Mouse (Mus musculus) myocyte (in vitro differentiated cells): ENCODE results near the gene Calhm3. TPM values are rescaled to one million over a fixed set of nuclear protein-coding genes. Genes with fewer than 3 reads are reported as not detected.

Experiments used
- H3K27me3 ChIP-seq: one replicate; pipeline ENCODE4 v1.6.1; 2011; ENCODE audit not compliant: control insufficient read depth, insufficient read depth, insufficient read length
- H3K36me3 ChIP-seq: one replicate; pipeline ENCODE4 v1.6.1; 2011; ENCODE audit not compliant: control insufficient read depth, insufficient read depth
- H3K4me2 ChIP-seq: one replicate; pipeline ENCODE4 v1.6.1; 2011; ENCODE audit warnings: low read depth, control low read depth
- H3K4me3 ChIP-seq: one replicate; pipeline ENCODE4 v1.5.1; 2011; ENCODE audit warnings: mild to moderate bottlenecking, control low read depth, moderate library complexity
- H3K79me2 ChIP-seq: one replicate; pipeline ENCODE4 v1.6.1; 2011; ENCODE audit not compliant: control insufficient read depth, insufficient read depth
- H3ac ChIP-seq: one replicate; pipeline ENCODE4 v1.6.1; 2011; ENCODE audit not compliant: control insufficient read depth, insufficient read length
- CEBPB ChIP-seq: IDR thresholded peaks from 2 replicates; pipeline ENCODE4 v1.6.1; 2011; ENCODE audit warnings: mild to moderate bottlenecking, moderate library complexity; ENCODE audit not compliant: poor library complexity, insufficient read depth, severe bottlenecking
- E2F4 ChIP-seq: IDR thresholded peaks from one replicate; pipeline ENCODE4 v1.6.1; 2011; ENCODE audit warnings: mild to moderate bottlenecking, control low read depth, moderate library complexity; ENCODE audit not compliant: insufficient read depth
- MAX ChIP-seq: IDR thresholded peaks from one replicate; pipeline ENCODE4 v1.6.1; 2011; ENCODE audit warnings: low read depth, mild to moderate bottlenecking, control low read depth
- MYOD1 ChIP-seq, 3 experiments: IDR thresholded peaks; one replicate each; pipeline ENCODE4 v1.6.1; 2011; ENCODE audit warnings: control low read depth in 2 of 3, low read depth in 2 of 3, mild to moderate bottlenecking in 2 of 3, moderate library complexity in 1 of 3; ENCODE audit not compliant: insufficient read length in 2 of 3, control insufficient read depth in 1 of 3
- MYOG ChIP-seq, 3 experiments: IDR thresholded peaks; one replicate each; pipeline ENCODE4 v1.6.1; 2011; ENCODE audit warnings: control low read depth in 2 of 3, low read depth in 2 of 3, mild to moderate bottlenecking in 2 of 3; ENCODE audit not compliant: insufficient read length in 2 of 3, control insufficient read depth in 1 of 3, insufficient read depth in 1 of 3
- POLR2A ChIP-seq: IDR thresholded peaks from one replicate; pipeline ENCODE4 v1.6.1; 2011; ENCODE audit warnings: low read depth, mild to moderate bottlenecking, control low read depth, moderate library complexity; ENCODE audit not compliant: insufficient read length
- POLR2AphosphoS2 ChIP-seq: IDR thresholded peaks from one replicate; pipeline ENCODE4 v1.6.1; 2011; ENCODE audit warnings: low read depth, control low read depth; ENCODE audit not compliant: insufficient read length
- REST ChIP-seq: IDR thresholded peaks from one replicate; pipeline ENCODE4 v1.6.1; 2011; ENCODE audit warnings: mild to moderate bottlenecking, control low read depth, moderate library complexity; ENCODE audit not compliant: insufficient read depth, insufficient read length
- SRF ChIP-seq: IDR thresholded peaks from one replicate; pipeline ENCODE4 v1.6.1; 2011; ENCODE audit warnings: low read depth; ENCODE audit not compliant: control insufficient read depth, insufficient read length
- TCF12 ChIP-seq: IDR thresholded peaks from one replicate; pipeline ENCODE4 v1.6.1; 2011; ENCODE audit warnings: mild to moderate bottlenecking, control low read depth; ENCODE audit not compliant: poor library complexity, insufficient read depth, severe bottlenecking
- TCF3 ChIP-seq: IDR thresholded peaks from one replicate; pipeline ENCODE4 v1.6.1; 2011; ENCODE audit warnings: low read depth, control low read depth; ENCODE audit not compliant: insufficient read length
- USF1 ChIP-seq: IDR thresholded peaks from one replicate; pipeline ENCODE4 v1.6.1; 2011; ENCODE audit warnings: low read depth, mild to moderate bottlenecking, control low read depth, moderate library complexity
- polyA plus RNA-seq: library from polyadenylated mRNA; unstranded; fragments of >200 nt; fragmentation: generic; extraction: Trizol; gene quantifications from one replicate; pipeline ENCODE4 v1.2.1, GENCODE M21; 2012; ENCODE audit warnings: missing spikeins

Calhm3 gene
- polyA plus RNA-seq, 1 experiment: not detected

GRCm38 (mm10) chr19:47104641-47105271, 52.8 kb downstream of the Calhm3 start:
- no peaks in the 10 kb centered on the region for H3K27me3 ChIP-seq
- H3K4me2 ChIP-seq: no peak overlapping the region
- H3K4me3 ChIP-seq: no peak overlapping the region
- H3ac ChIP-seq: no peak overlapping the region
- no peaks in the 10 kb centered on the region for H3K79me2 ChIP-seq
- H3K36me3 ChIP-seq: peaks cover 69% of the 10 kb centered on the region
- TF ChIP-seq TCF12 (no peak), TCF3 (no peak), SRF (no peak), USF1 (no peak), POLR2A (no peak), REST (no peak), CEBPB (no peak), MAX (no peak), MYOD1 (IDR thresholded peaks at IDR 0.05; ENCODE audit: control insufficient read depth in 1 of 3, insufficient read length in 2 of 3, low read depth in 2 of 3) (no peak), MYOG (IDR thresholded peaks at IDR 0.05; ENCODE audit: control insufficient read depth in 1 of 3, insufficient read depth in 1 of 3, insufficient read length in 2 of 3, low read depth in 2 of 3) (no peak), POLR2AphosphoS2 (no peak), E2F4 (no peak)

Other genes with a start within 250 kb of the Calhm3 start
- not detected for gene Ina, start 143.1 kb downstream of the Calhm3 start, polyA plus RNA-seq
- 19.5 TPM for gene Nt5c2, start 142.6 kb downstream of the Calhm3 start, polyA plus RNA-seq
- 5.6 TPM for gene Pcgf6, start 106.9 kb downstream of the Calhm3 start, polyA plus RNA-seq
- gene Taf5, start 90.0 kb downstream of the Calhm3 start, polyA plus RNA-seq: 2.5 TPM
- 1,012 TPM for gene Usmg5, start 67.1 kb downstream of the Calhm3 start, polyA plus RNA-seq
- gene Pdcd11, start 67.0 kb downstream of the Calhm3 start, polyA plus RNA-seq: 16.1 TPM
- gene Calhm2, start 19.5 kb downstream of the Calhm3 start, polyA plus RNA-seq: 1.4 TPM
- not detected for gene Calhm1, start 13.5 kb downstream of the Calhm3 start, polyA plus RNA-seq
- 120 TPM for gene Neurl1a, start 21.1 kb upstream of the Calhm3 start, polyA plus RNA-seq